Mouse (Mus musculus) hindbrain, embryonic 12.5 days (tissue): Measurements from ENCODE around the gene Bbs1. TPM values are rescaled to one million over a fixed set of nuclear protein-coding genes. Genes with fewer than 3 reads are reported as not detected.
A peak's percentile ranks its signal among the peaks of the same experiment; 100 is the strongest.
"Not testable (repeated sequence)": the region's sequence is repeated elsewhere in the genome, so short reads cannot be mapped to it uniquely, and the experiment has no call there.

Experiments used
- ATAC-seq: fragments of 200-750 bp; cut with Nextera tagmentation; 2 replicates; pipeline ENCODE4 v1.8.0; 2017; ENCODE audit warnings: moderate TSS enrichment; ENCODE audit not compliant: low FRiP score
- H3K27ac ChIP-seq: fragments of 300-500 bp; sonication (generic); 2 replicates; pipeline ENCODE4 v1.5.1; 2016; ENCODE audit warnings: mild to moderate bottlenecking
- H3K27me3 ChIP-seq: fragments of 300-500 bp; sonication (generic); 2 replicates; pipeline ENCODE4 v1.6.1; 2016; ENCODE audit warnings: mild to moderate bottlenecking
- H3K36me3 ChIP-seq: fragments of 300-500 bp; sonication (generic); 2 replicates; pipeline ENCODE4 v1.6.1; 2016; ENCODE audit warnings: mild to moderate bottlenecking
- H3K4me1 ChIP-seq: fragments of 300-500 bp; sonication (generic); 2 replicates; pipeline ENCODE4 v1.6.1; 2016
- H3K4me2 ChIP-seq: fragments of 300-500 bp; sonication (generic); replicated peaks from 2 replicates; pipeline ENCODE4 v1.6.1; 2016; ENCODE audit warnings: mild to moderate bottlenecking
- H3K4me3 ChIP-seq: fragments of 300-500 bp; sonication (generic); 2 replicates; pipeline ENCODE4 v1.5.1; 2016; ENCODE audit warnings: mild to moderate bottlenecking
- H3K9ac ChIP-seq: fragments of 300-500 bp; sonication (generic); 2 replicates; pipeline ENCODE4 v1.6.1; 2016; ENCODE audit warnings: mild to moderate bottlenecking, moderate library complexity
- H3K9me3 ChIP-seq: fragments of 300-500 bp; sonication (generic); replicated peaks from 2 replicates; pipeline ENCODE4 v1.6.1; 2016; ENCODE audit warnings: mild to moderate bottlenecking
- WGBS: fragments of 180-500 bp; shearing (Covaris S2); methylation state at CpG from one replicate; pipeline ENCODE4 v1.1.7; 2016; 5-methylcytosine and 5-hydroxymethylcytosine counted together
- polyA plus RNA-seq: library from polyadenylated mRNA; unstranded; fragments of >200 nt; fragmentation: Nextera tagmentation; extraction: Ambion mirVana; gene quantifications from 2 replicates; pipeline ENCODE4 v1.2.1, GENCODE M21; 2016

Gene Bbs1
- polyA plus RNA-seq, 1 experiment from 2014 or later = 7.2 TPM

DNA sequence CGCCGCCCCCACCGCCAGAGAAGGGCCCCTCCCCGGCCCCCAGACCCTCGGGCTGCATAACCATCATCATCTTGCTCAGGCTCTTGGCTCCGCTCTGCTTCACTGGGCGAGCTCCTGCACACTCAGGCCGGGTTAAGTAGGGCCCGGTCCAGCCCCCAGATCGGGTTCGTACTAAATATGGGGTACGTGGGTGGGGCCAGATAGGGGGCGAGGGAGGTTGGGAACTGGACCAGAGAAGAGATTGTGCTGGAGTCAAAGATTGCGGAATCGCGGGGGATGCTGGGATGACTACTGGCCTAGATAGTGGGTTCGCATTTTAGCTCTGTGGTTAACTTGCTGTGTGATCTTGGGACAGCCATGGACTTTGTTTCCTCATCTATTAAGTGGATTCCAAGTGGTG, 28.6 kb downstream of the Bbs1 start, which contains the start of gene Actn3:
Actn3 (minus strand) TSS at position 125 of the 400 bp plus-strand sequence.
- peak within 1 kb of the TSS; percentile 96 for H3K4me3 ChIP-seq
- H3K36me3 ChIP-seq = no peaks in the 10 kb centered on the region
- WGBS = 4% methylated on average over 17 of the region's 17 CpGs
- peak; percentile 9; the same call in 1 of the 2 replicates for ATAC-seq
- H3K27ac ChIP-seq = peak within 1 kb of the TSS; percentile 71
- H3K4me2 ChIP-seq = peak within 1 kb of the TSS; percentile 92
- peaks cover 21% of the 10 kb centered on the region for H3K4me1 ChIP-seq
- peak within 1 kb of the TSS; percentile 82 for H3K9ac ChIP-seq
- H3K27me3 ChIP-seq = 0 out of 2 replicates have a peak, but pooled peaks cover 5% of the 10 kb centered on the region
- no peaks in the 10 kb centered on the region for H3K9me3 ChIP-seq

- 52% methylated on average over 3 of the region's 3 CpGs for WGBS
Measured at GRCm38 (mm10) chr19:4876755-4877154, 29.7 kb downstream of the Bbs1 start.

DNA sequence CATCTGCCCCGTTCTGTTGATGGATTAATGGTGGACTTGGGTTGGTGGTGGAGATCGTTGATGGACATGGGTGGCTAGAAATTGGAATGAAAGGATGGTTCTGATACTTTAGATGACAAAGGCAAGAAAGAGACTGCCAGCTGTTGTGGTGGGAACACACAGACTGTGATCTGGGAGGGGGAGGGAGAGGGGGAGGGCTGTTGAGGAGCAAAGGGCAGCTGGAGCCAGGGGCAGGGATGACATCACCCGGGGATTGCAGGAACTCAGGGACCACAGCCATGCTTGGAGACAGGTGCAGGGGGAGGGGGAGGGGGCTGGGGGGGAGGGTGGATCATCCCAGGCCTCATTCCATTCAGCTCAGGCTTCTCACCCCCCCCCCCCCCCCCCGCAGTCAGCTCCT, 30.2 kb downstream of the Bbs1 start:
- Histone ChIP-seq H3K4me2 (no peak overlapping the region), H3K9ac (no peak overlapping the region), H3K27me3 (peaks cover 5% of the 10 kb centered on the region; the same call in 1 of the 2 replicates), H3K9me3 (no peaks in the 10 kb centered on the region), H3K27ac (no peak overlapping the region), H3K4me3 (no peak overlapping the region), H3K36me3 (no peaks in the 10 kb centered on the region), H3K4me1 (peaks cover 21% of the 10 kb centered on the region)
- WGBS = 75% methylated on average over 3 of the region's 4 CpGs
- ATAC-seq = no peak

More at GRCm38 (mm10) chr19:4876755-4877154, 29.7 kb downstream of the Bbs1 start:
- Histone ChIP-seq H3K4me1 (peaks cover 21% of the 10 kb centered on the region), H3K27ac (no peak overlapping the region), H3K9me3 (no peaks in the 10 kb centered on the region), H3K27me3 (0 out of 2 replicates have a peak, but pooled peaks cover 5% of the 10 kb centered on the region), H3K4me3 (no peak overlapping the region), H3K36me3 (no peaks in the 10 kb centered on the region), H3K9ac (no peak overlapping the region), H3K4me2 (no peak overlapping the region)
- ATAC-seq = no peak

DNA sequence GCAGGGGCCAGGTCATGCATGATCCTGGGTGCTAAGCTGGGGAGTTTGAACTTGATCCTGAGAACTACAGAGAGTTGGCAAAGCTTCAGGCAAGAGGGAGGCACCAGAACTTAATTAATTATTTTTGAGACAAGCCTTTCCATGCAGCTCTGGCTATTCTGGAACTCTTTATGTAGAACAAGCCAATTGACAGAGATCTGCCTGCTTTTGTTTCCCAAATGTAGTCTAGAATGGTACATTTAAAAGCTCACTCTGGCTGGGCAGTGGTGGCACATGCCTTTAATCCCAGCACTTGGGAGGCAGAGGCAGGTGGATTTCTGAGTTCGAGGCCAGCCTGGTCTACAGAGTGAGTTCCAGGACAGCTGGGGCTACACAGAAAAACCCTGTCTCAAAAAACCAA, 31.8 kb downstream of the Bbs1 start:
- H3K9me3 ChIP-seq, H3K27ac ChIP-seq, H3K9ac ChIP-seq, H3K4me3 ChIP-seq, ATAC-seq, H3K4me2 ChIP-seq, H3K27me3 ChIP-seq, H3K36me3 ChIP-seq: not testable (repeated sequence)
- peaks cover 14% of the 10 kb centered on the region for H3K4me1 ChIP-seq
- 81% methylated on average over 1 of the region's 1 CpGs for WGBS

DNA sequence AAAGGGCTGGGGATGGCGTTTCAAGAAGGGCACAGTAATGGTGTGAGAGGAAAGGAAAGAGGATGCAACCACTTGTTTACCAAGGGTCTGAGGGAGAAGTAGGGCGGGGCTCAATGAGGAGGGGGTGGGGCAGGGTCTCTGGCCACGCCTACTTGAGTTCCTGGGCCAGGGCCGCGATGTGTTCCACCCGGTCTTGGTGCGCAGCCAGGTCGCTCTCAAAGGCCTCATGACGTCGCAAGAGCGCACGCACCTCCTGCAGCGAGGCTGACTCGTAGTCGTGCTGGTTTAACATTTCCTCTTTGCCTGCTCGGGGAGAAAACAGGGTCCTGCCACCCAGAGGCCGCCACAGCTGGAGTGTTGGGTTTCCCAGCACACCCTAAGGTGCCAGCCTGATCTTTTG, 41.3 kb downstream of the Bbs1 start:
- peak overlapping the region; percentile 13; the same call in 1 of the 2 replicates for H3K4me2 ChIP-seq
- peaks cover 6% of the 10 kb centered on the region; the same call in 1 of the 2 replicates for H3K4me1 ChIP-seq
- WGBS = 8% methylated on average over 17 of the region's 17 CpGs
- H3K36me3 ChIP-seq = peaks cover 10% of the 10 kb centered on the region
- H3K4me3 ChIP-seq = 0 out of 2 replicates have a peak overlapping the region, but pooled peaks have one; percentile 4
- H3K27ac ChIP-seq = no peak overlapping the region
- H3K9me3 ChIP-seq = no peaks in the 10 kb centered on the region
- ATAC-seq = no peak
- peaks cover 5% of the 10 kb centered on the region; the same call in 1 of the 2 replicates for H3K27me3 ChIP-seq
- H3K9ac ChIP-seq = no peak overlapping the region

- Histone ChIP-seq H3K4me2 (no peak overlapping the region), H3K9me3 (no peaks in the 10 kb centered on the region), H3K27ac (0 out of 2 replicates have a peak overlapping the region, but pooled peaks have one; percentile 17), H3K9ac (no peak overlapping the region), H3K36me3 (peaks cover 16% of the 10 kb centered on the region), H3K4me1 (peaks cover 6% of the 10 kb centered on the region; the same call in 1 of the 2 replicates), H3K27me3 (peaks cover 5% of the 10 kb centered on the region; the same call in 1 of the 2 replicates), H3K4me3 (no peak overlapping the region)
- ATAC-seq = 0 out of 2 replicates have a peak, but pooled peaks have one; percentile 29
- WGBS = 60% methylated on average over 6 of the region's 6 CpGs
Measured at GRCm38 (mm10) chr19:4863048-4863447, 43.4 kb downstream of the Bbs1 start.

GRCm38 (mm10) chr19:4859081-4859480, 47.3 kb downstream of the Bbs1 start:
- ATAC-seq = no peak
- no peak overlapping the region for H3K4me3 ChIP-seq
- no peaks in the 10 kb centered on the region for H3K27me3 ChIP-seq
- H3K4me1 ChIP-seq = peaks cover 17% of the 10 kb centered on the region
- H3K4me2 ChIP-seq = no peak overlapping the region
- H3K27ac ChIP-seq = no peak overlapping the region
- H3K9me3 ChIP-seq = no peaks in the 10 kb centered on the region
- WGBS = 80% methylated on average over 6 of the region's 6 CpGs
- H3K9ac ChIP-seq = no peak overlapping the region
- peaks cover 16% of the 10 kb centered on the region for H3K36me3 ChIP-seq

GRCm38 (mm10) chr19:4855951-4856350, 50.5 kb downstream of the Bbs1 start:
- H3K9me3 ChIP-seq = no peaks in the 10 kb centered on the region
- H3K27ac ChIP-seq = no peak overlapping the region
- no peaks in the 10 kb centered on the region for H3K27me3 ChIP-seq
- peaks cover 14% of the 10 kb centered on the region for H3K36me3 ChIP-seq
- H3K9ac ChIP-seq = no peak overlapping the region
- peak overlapping the region; percentile 57 for H3K4me3 ChIP-seq
- no peak for ATAC-seq
- WGBS = 73% methylated on average over 4 of the region's 4 CpGs
- peak overlapping the region; percentile 91 for H3K4me2 ChIP-seq
- H3K4me1 ChIP-seq = peaks cover 14% of the 10 kb centered on the region

DNA sequence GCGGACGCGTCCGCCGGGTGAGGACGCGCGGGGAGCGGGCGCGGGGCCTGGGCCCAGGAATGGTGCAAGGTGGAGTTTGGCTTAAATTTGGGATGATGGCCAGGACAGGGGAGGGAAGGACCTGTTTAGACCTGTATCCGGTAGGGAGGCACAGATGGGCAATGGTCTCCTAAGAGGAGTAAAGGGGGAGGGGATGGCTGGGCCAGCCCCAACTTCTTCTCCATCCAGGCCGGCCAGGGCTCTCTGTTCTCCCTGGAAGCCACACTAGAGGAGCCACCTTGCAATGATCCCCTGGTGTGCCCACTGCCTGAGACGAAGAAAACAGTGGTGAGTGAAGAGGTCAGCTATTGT, 51.0 kb downstream of the Bbs1 start:
- Histone ChIP-seq H3K27me3 (peaks cover 3% of the 10 kb centered on the region; the same call in 1 of the 2 replicates), H3K9ac (peak overlapping the region; percentile 67), H3K4me2 (peak overlapping the region; percentile 91), H3K4me3 (peak overlapping the region; percentile 57), H3K9me3 (no peaks in the 10 kb centered on the region), H3K4me1 (peaks cover 14% of the 10 kb centered on the region), H3K36me3 (peaks cover 9% of the 10 kb centered on the region), H3K27ac (peak overlapping the region; percentile 31; the same call in 1 of the 2 replicates)
- no peak; the same call in 1 of the 2 replicates for ATAC-seq
- 0% methylated on average over 14 of the region's 14 CpGs for WGBS

- H3K4me2 ChIP-seq = peak within 1 kb of the TSS; percentile 91
- no peaks in the 10 kb centered on the region for H3K9me3 ChIP-seq
- H3K4me1 ChIP-seq = peaks cover 14% of the 10 kb centered on the region
- H3K4me3 ChIP-seq = peak within 1 kb of the TSS; percentile 57
- WGBS = 5% methylated on average over 45 of the region's 45 CpGs
- H3K9ac ChIP-seq = peak within 1 kb of the TSS; percentile 67
- 0 out of 2 replicates have a peak, but pooled peaks cover 4% of the 10 kb centered on the region for H3K36me3 ChIP-seq
- peak; percentile 91 for ATAC-seq
- peak within 1 kb of the TSS; percentile 31; the same call in 1 of the 2 replicates for H3K27ac ChIP-seq
- peaks cover 5% of the 10 kb centered on the region; the same call in 1 of the 2 replicates for H3K27me3 ChIP-seq
Measured at GRCm38 (mm10) chr19:4854552-4855469, 51.6 kb downstream of the Bbs1 start, which contains the start of gene Ctsf. Gene Ctsf (plus strand): TSS chr19:4855130.

DNA sequence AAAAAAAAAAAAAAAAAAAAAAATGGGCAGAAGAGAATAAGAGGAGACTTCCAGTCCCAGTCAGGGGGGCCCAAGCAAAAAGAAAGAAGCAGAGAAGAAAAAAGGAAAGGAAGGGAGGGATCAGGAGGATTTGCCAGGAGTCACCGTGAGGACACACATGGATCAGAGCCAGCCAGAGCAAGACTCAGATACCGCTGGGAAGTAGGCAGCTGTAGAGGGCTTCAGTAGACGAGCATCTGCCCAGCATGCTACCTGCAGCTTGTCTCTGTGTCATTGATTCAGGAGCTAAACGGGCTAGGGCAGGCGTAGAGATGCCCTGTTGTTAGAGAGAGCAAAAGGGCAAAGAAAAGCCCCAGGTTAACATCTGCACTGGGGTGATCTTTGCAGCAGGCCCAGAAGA, 56.1 kb downstream of the Bbs1 start:
- no peak for ATAC-seq

DNA sequence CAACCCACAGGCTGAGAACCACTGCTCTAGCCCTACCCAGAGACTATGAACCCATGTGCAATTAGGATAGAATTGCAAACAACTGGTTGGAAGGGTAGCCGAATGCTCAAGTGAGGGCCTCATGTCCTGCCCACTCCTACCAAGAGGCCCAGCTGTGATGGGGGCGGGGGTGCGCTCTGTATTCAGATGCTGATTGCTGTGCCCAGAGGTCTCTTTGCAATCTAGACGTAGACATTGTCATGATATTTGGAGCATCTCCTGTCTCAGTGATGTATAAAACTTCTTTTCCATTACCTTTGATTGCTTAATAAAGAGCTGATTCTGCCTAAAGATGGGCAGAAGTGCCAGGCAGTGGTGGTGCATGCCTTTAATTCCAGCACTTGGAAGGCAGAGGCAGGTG, 56.6 kb downstream of the Bbs1 start:
- H3K4me1 ChIP-seq = peaks cover 4% of the 10 kb centered on the region; the same call in 1 of the 2 replicates
- peaks cover 5% of the 10 kb centered on the region; the same call in 1 of the 2 replicates for H3K27me3 ChIP-seq
- WGBS = 61% methylated on average over 4 of the region's 4 CpGs
- H3K36me3 ChIP-seq = no peaks in the 10 kb centered on the region
- H3K9me3 ChIP-seq = no peaks in the 10 kb centered on the region
- H3K27ac ChIP-seq = no peak overlapping the region
- ATAC-seq = no peak
- H3K4me2 ChIP-seq = no peak overlapping the region
- no peak overlapping the region for H3K4me3 ChIP-seq
- no peak overlapping the region for H3K9ac ChIP-seq

More for the DNA sequence above, 56.1 kb downstream of the Bbs1 start:
- Histone ChIP-seq H3K9me3 (no peaks in the 10 kb centered on the region), H3K27me3 (peaks cover 5% of the 10 kb centered on the region; the same call in 1 of the 2 replicates), H3K4me2 (no peak overlapping the region), H3K27ac (no peak overlapping the region), H3K4me3 (no peak overlapping the region), H3K9ac (no peak overlapping the region), H3K36me3 (no peaks in the 10 kb centered on the region), H3K4me1 (peaks cover 4% of the 10 kb centered on the region; the same call in 1 of the 2 replicates)
- WGBS = 41% methylated on average over 5 of the region's 5 CpGs
